Mouse (Mus musculus) G1E (cell line): ENCODE results near the gene Rps6ka1. TPM values are rescaled to one million over a fixed set of nuclear protein-coding genes. Genes with fewer than 3 reads are reported as not detected.

Experiments
- ATAC-seq: 2 replicates; pipeline ENCODE4 v1.8.0; 2016; ENCODE audit warnings: mild to moderate bottlenecking; ENCODE audit not compliant: insufficient number of reproducible peaks, poor library complexity, low FRiP score, severe bottlenecking; ENCODE audit errors: extremely low read depth
- DNase-seq: peaks from one replicate; pipeline ENCODE4 v3.0.0; 2012; ENCODE audit warnings: low spot score
- H3K27me3 ChIP-seq: 2 replicates; pipeline ENCODE4 v1.6.1; 2012; ENCODE audit warnings: mild to moderate bottlenecking, low read length, inconsistent platforms; ENCODE audit not compliant: insufficient read depth
- H3K36me3 ChIP-seq: replicated peaks from 2 replicates; pipeline ENCODE3; 2012; ENCODE audit warnings: mild to moderate bottlenecking, inconsistent platforms
- H3K4me1 ChIP-seq: 2 replicates; pipeline ENCODE4 v1.6.1; 2012; ENCODE audit warnings: low read depth, low read length, inconsistent platforms, mixed read lengths; ENCODE audit not compliant: insufficient read depth
- H3K4me3 ChIP-seq: 2 replicates; pipeline ENCODE4 v1.5.1; 2012; ENCODE audit warnings: low read depth, mild to moderate bottlenecking, inconsistent platforms, low read length, moderate library complexity, mixed read lengths
- H3K9me3 ChIP-seq: replicated peaks from 2 replicates; pipeline ENCODE4 v1.6.1; 2012; ENCODE audit warnings: inconsistent platforms
- CTCF ChIP-seq: IDR thresholded peaks from 2 replicates; pipeline ENCODE4 v1.5.1; 2012; ENCODE audit warnings: low read depth, low read length, inconsistent platforms, mixed read lengths
- GATA1 ChIP-seq: IDR thresholded peaks from 2 replicates; pipeline ENCODE4 v1.6.1; 2012; ENCODE audit warnings: borderline replicate concordance, low read length, inconsistent platforms, mixed read lengths
- GATA2 ChIP-seq: IDR thresholded peaks from 2 replicates; pipeline ENCODE4 v1.6.1; 2012; ENCODE audit warnings: low read depth, low read length, inconsistent platforms, borderline replicate concordance
- POLR2AphosphoS5 ChIP-seq: IDR thresholded peaks from 2 replicates; pipeline ENCODE4 v1.6.1; 2012; ENCODE audit warnings: low read depth, low read length, inconsistent platforms; ENCODE audit not compliant: insufficient replicate concordance
- TAL1 ChIP-seq: conservative IDR thresholded peaks from 2 replicates; pipeline ENCODE4 v1.6.1; 2012; ENCODE audit warnings: low read depth, low read length, inconsistent platforms, mixed read lengths
- polyA plus RNA-seq: library from polyadenylated mRNA; stranded (reverse); fragments of >175 nt; gene quantifications from 2 replicates; pipeline ENCODE4 v1.2.3, GENCODE M21; 2012
- total RNA-seq, 2 experiments: library from RNA; stranded (forward) in 1 of 2; stranded (reverse) in 1 of 2; fragments of 200-1000 nt in 1 of 2; fragments of >200 nt in 1 of 2; fragmentation: Nextera tagmentation in 1 of 2; gene quantifications; 2 replicates each; pipeline ENCODE4 v1.2.3; 2014 to 2017

Gene Rps6ka1
- total and polyA plus RNA-seq, 3 experiments, result 27.3 to 29.7 (median 27.4) TPM

DNA sequence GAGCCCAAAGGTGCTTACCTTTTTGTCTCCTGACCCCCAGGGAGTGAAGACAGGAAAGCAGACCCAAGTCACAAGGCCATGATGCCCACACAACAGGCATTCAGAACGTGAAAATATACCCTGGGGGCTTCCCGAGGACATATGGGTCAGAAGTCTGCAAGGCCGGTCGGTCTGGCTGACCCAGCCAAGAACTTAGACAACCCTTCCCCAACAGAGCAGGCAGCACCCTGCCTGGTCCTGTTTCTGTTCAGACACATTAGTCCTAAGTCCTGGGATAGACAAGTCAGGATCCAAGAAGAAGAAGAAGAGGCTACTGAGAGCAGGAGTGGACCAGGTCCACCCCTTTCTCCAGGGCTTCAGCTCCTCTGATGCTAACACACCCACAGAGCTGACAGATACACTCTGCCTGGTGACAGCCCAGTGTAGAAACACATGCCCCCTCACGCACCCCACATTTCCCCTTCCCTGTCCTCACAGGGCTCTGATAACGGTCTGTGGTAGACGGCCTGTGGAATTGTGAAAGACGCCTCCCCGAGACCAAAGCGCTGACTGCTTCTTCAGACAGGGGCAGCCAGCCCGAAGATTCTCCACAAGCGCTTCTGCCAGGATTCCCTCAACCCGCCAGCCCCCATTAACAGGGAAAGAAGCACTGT, 12.6 kb downstream of the Rps6ka1 start:
- TF ChIP-seq GATA1 (no peak), POLR2AphosphoS5 (no peak), TAL1 (no peak), GATA2 (no peak), CTCF (no peak)
- no peak for DNase-seq
- H3K27me3 ChIP-seq, result peaks cover 55% of the 10 kb centered on the region
- no peak overlapping the region for H3K4me3 ChIP-seq
- ATAC-seq, result no peak
- H3K9me3 ChIP-seq, result no peaks in the 10 kb centered on the region
- peaks cover 61% of the 10 kb centered on the region for H3K4me1 ChIP-seq
- H3K36me3 ChIP-seq, result peaks cover 4% of the 10 kb centered on the region

DNA sequence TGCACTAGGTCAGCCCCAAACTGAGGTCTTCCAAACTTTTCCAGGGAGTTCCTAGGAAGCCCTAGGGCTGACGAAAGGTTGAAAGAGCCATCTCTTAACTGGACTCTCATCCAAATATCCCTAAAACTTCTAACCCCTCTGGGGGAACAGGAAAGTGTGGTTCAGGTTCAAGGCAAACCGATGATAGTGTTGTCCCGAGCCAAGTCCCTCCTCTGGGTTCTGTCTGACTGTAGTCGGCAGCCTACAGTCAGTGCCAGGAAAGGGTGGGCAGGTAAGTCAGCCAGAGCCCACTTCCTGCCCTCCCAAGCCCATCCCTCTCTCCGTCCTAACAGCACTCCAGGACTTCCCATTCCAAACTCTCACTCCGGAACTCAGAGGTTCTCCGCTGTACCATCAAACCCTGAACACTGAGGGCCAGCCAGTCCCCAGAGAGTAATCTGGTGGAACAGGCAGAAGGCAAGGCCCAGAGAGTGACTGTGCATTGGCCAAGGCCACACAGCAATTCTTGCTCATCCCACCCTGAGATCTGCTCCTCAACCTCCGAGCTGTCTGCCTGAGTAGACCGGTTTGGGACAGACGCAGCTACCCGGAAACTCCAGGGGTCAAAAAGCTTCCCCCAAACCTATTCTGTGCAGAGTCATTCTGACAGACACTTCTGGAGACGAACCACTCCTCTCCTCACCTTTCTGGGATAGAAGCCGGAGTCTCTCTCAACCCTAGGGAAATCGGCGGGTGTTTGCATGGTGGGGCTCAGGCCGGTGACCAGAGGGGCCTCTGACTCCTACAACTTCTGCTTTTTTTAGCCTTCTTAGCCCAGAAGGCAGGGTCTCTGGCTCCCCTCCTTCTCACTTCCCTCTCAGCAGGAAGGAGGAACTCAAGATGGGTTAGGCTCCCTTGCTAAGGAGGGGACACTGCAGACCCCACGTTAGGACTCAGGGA, 13.4 kb downstream of the Rps6ka1 start:
- DNase-seq (peak; percentile 25), ATAC-seq (no peak)
- TF ChIP-seq TAL1 (no peak), GATA2 (no peak), GATA1 (no peak), CTCF (no peak), POLR2AphosphoS5 (no peak)
- H3K4me1 ChIP-seq, result peaks cover 54% of the 10 kb centered on the region
- peak overlapping the region; percentile 43 for H3K4me3 ChIP-seq
- H3K36me3 ChIP-seq, result peaks cover 9% of the 10 kb centered on the region
- no peaks in the 10 kb centered on the region for H3K9me3 ChIP-seq
- peaks cover 60% of the 10 kb centered on the region for H3K27me3 ChIP-seq

DNA sequence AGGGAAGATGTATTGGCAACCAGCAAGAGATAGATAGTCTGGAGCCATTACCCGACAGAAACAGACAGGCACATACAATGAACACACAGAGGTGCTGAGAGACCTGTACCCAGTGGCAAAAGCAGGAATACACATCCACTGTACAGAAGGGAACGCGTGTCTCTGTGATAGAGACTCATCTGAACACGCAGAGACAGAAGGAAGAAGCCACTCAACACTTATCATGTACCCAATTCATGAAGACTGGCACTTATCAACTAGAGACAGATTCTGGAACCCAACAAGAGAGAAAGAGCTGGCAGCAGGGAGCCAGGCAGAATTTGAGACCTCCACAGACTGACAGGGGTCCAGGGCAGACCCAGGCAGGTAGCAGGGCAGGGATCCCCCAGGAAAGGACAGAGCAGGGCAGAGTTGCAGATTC, 14.2 kb downstream of the Rps6ka1 start:
- peaks cover 46% of the 10 kb centered on the region for H3K4me1 ChIP-seq
- TF ChIP-seq GATA2 (no peak), CTCF (no peak), TAL1 (no peak), GATA1 (no peak), POLR2AphosphoS5 (no peak)
- ATAC-seq (no peak), DNase-seq (no peak)
- H3K4me3 ChIP-seq, result no peak overlapping the region; the same call in 1 of the 2 replicates
- no peaks in the 10 kb centered on the region for H3K9me3 ChIP-seq
- H3K27me3 ChIP-seq, result peaks cover 62% of the 10 kb centered on the region
- H3K36me3 ChIP-seq, result peaks cover 13% of the 10 kb centered on the region

DNA sequence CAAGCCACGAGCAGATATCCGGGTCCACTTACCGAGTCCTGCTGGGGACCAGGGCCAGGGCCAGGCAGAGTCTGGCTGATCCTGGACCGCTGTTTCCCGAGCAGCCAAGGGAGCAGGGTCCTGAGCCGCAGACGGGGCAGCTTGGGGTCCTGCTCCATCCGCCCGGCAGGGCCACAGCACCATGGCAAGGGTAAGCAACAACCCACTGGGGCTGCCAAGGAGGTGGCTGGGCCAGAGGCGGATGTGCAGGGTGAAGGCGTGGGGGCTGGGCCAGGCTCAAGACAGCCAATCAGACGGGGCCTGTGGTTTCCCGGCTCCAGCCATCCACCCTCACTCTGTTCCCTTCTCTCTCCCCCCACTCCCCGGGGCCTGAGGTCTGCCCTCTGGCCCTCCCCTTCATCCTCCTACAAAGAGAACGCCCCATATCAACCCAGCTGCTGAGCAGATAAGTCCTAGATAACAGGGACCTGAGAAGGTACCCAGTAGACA, 14.7 kb downstream of the Rps6ka1 start:
- DNase-seq (peak; percentile 72), ATAC-seq (peak; percentile 66)
- Histone ChIP-seq H3K36me3 (peaks cover 15% of the 10 kb centered on the region), H3K27me3 (peaks cover 62% of the 10 kb centered on the region), H3K9me3 (no peaks in the 10 kb centered on the region), H3K4me3 (peak overlapping the region; percentile 66), H3K4me1 (peaks cover 44% of the 10 kb centered on the region)
- TF ChIP-seq GATA2, result no peak
- TF ChIP-seq TAL1, result no peak
- no peak for TF ChIP-seq CTCF
- TF ChIP-seq POLR2AphosphoS5, result no peak
- TF ChIP-seq GATA1, result no peak

DNA sequence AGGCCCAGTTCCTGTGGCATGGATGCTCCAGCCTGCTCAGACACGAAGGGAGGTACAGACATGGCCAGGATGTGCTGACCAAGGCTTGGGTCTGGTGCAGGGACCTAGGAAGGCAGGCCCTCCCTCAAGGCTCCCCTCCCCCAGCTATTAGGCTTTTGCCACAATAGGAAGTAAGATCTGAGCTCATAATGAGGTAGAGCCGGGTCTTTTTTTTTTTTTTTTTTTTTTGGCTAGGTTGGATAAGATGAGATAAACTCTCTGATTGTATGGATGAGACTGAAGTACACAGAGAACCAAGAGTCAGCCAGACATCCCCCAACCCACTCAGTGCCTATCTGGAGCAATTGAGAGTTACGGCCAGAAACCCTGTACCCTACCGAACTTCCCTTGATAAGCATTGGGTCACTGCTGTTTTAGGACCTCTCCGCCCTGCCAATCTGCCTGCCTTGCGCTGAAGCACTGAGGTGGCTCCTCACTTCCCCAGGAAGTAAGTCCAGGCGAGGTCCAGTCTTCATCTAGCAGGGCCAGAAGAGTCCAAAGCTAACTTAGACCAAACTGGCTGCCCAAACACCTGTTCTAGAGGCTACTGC, 15.3 kb downstream of the Rps6ka1 start:
- Histone ChIP-seq H3K4me1 (peaks cover 40% of the 10 kb centered on the region), H3K9me3 (no peaks in the 10 kb centered on the region), H3K36me3 (peaks cover 15% of the 10 kb centered on the region), H3K27me3 (peaks cover 62% of the 10 kb centered on the region), H3K4me3 (peak overlapping the region; percentile 66)
- no peak for TF ChIP-seq GATA1
- no peak for TF ChIP-seq CTCF
- TF ChIP-seq TAL1, result no peak
- TF ChIP-seq POLR2AphosphoS5, result no peak
- no peak for TF ChIP-seq GATA2
- ATAC-seq (no peak), DNase-seq (no peak)

DNA sequence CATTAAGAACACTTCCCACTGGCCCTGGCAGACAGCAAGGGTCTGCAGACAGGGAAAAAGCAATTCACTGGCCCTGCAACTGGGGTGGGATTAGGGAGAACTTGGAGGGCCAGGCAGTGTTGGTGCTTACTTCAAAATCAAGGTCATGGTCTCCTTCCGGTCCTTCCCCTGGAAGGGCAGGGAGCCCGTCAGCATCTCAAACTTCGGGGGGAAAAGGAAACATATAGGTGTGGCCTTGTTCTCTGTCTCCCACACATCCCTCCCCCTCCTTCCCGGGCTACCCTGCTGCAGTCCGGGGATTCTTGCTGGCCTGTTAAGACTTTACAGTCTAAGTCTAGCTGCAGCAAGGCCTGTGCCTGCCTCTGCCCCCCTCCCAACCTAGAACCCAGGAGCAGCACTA, 22.4 kb downstream of the Rps6ka1 start:
- DNase-seq, result no peak
- ATAC-seq, result no peak
- Histone ChIP-seq H3K27me3 (peaks cover 45% of the 10 kb centered on the region), H3K36me3 (peaks cover 61% of the 10 kb centered on the region), H3K9me3 (no peaks in the 10 kb centered on the region), H3K4me1 (no peaks in the 10 kb centered on the region; the same call in 1 of the 2 replicates), H3K4me3 (no peak overlapping the region)
- TF ChIP-seq CTCF (no peak), TAL1 (no peak), POLR2AphosphoS5 (no peak), GATA2 (no peak), GATA1 (no peak)
